23 mouse cellular contexts compared by ENCODE assay signal in the genomic region with DNA sequence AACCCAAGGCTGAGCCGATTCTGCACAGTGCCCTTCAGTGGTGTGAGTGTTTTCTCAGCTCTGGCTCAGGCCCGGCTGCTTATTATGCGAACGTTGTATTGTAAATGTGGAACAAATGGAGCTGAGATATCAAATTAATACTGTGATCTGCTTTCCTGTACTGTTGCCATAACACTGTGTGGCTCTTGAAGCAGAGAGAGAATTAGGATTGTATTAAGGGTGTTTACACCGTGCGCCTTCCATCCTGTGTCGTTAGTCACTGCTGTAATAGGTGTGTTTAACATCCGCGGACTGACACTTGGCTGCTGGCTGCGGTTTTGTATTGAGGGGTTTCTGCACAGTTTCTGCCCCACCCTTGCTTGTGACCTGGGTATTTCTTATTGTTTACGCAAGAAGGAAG.
DNase-seq lines count a peak whose midpoint lies in the region; ATAC-seq lines count a peak whose summit lies in the region.
"Had no signal": no experiment of that assay in that cellular context is flagged by ENCODE, and none has a peak within 500 bp of the region (broad histone marks: within the 10 kb centered on the region; RNA-seq: fewer than 3 reads in every experiment).

No protein-coding gene starts in this region.

- DNase-seq in forebrain, embryonic 14.5 days (ENCODE audit: low spot score), result no peak
- DNase-seq in intestine, embryonic 14.5 days (ENCODE audit: low spot score), result no peak
- DNase-seq in midbrain, embryonic 14.5 days, result no peak
- DNase-seq: adrenal gland, postnatal 25 days; cerebellum, adult 11-12 months; cerebellum, postnatal 25 days; embryo, embryonic 11 days; heart, postnatal 10 days; right cerebral cortex, adult 18-20 months; thymus, adult 18-20 months; thymus, postnatal 4 days had no signal

- no peaks in the 10 kb centered on the region for H3K36me3 ChIP-seq in forebrain, embryonic 14.5 days (ENCODE audit: control insufficient read depth, insufficient read depth, low read length)
- no peaks in the 10 kb centered on the region for H3K36me3 ChIP-seq in forebrain, embryonic 13.5 days (ENCODE audit: poor library complexity, severe bottlenecking)
- H3K36me3 ChIP-seq in intestine, embryonic 14.5 days (ENCODE audit: control insufficient read depth, insufficient read depth, low read length), result no peaks in the 10 kb centered on the region
- no peaks in the 10 kb centered on the region for H3K36me3 ChIP-seq in intestine, embryonic 16.5 days (ENCODE audit: control insufficient read depth, insufficient read depth, low read length)
- no peaks in the 10 kb centered on the region for H3K36me3 ChIP-seq in midbrain, embryonic 16.5 days (ENCODE audit: control insufficient read depth, insufficient read depth, low read length)
- H3K36me3 ChIP-seq in midbrain, embryonic 14.5 days (ENCODE audit: control insufficient read depth, insufficient read depth, low read length), result no peaks in the 10 kb centered on the region
- no peaks in the 10 kb centered on the region for H3K36me3 ChIP-seq in neural tube, embryonic 15.5 days
- H3K36me3 ChIP-seq: G1E; kidney, embryonic 15.5 days; limb, embryonic 12.5 days; liver, embryonic 12.5 days; lung, embryonic 15.5 days had no signal

- no peak overlapping the region for H3K9ac ChIP-seq in forebrain, embryonic 14.5 days (ENCODE audit: low read length)
- H3K9ac ChIP-seq in forebrain, embryonic 13.5 days, result no peak overlapping the region
- no peak overlapping the region for H3K9ac ChIP-seq in intestine, embryonic 14.5 days (ENCODE audit: low read length)
- H3K9ac ChIP-seq in intestine, embryonic 16.5 days (ENCODE audit: low read depth, low read length), result no peak overlapping the region
- H3K9ac ChIP-seq in midbrain, embryonic 16.5 days (ENCODE audit: low read depth, low read length), result no peak overlapping the region
- no peak overlapping the region for H3K9ac ChIP-seq in midbrain, embryonic 14.5 days (replicated peaks; ENCODE audit: low read length)
- no peak overlapping the region for H3K9ac ChIP-seq in neural tube, embryonic 15.5 days (replicated peaks)
- H3K9ac ChIP-seq: kidney, embryonic 15.5 days; limb, embryonic 12.5 days; liver, embryonic 12.5 days; lung, embryonic 15.5 days had no signal

- no peaks in the 10 kb centered on the region for H3K9me3 ChIP-seq in forebrain, embryonic 14.5 days (replicated peaks; ENCODE audit: control insufficient read depth, low read length)
- no peaks in the 10 kb centered on the region for H3K9me3 ChIP-seq in forebrain, embryonic 13.5 days (replicated peaks)
- no peaks in the 10 kb centered on the region for H3K9me3 ChIP-seq in intestine, embryonic 14.5 days (ENCODE audit: control insufficient read depth, low read length)
- no peaks in the 10 kb centered on the region for H3K9me3 ChIP-seq in intestine, embryonic 16.5 days (ENCODE audit: control insufficient read depth, low read length)
- H3K9me3 ChIP-seq in midbrain, embryonic 16.5 days (replicated peaks; ENCODE audit: control insufficient read depth, low read length, poor library complexity, severe bottlenecking), result no peaks in the 10 kb centered on the region
- no peaks in the 10 kb centered on the region for H3K9me3 ChIP-seq in midbrain, embryonic 14.5 days (ENCODE audit: control insufficient read depth, low read length)
- no peaks in the 10 kb centered on the region for H3K9me3 ChIP-seq in neural tube, embryonic 15.5 days (replicated peaks)
- H3K9me3 ChIP-seq: G1E; kidney, embryonic 15.5 days; limb, embryonic 12.5 days; liver, embryonic 12.5 days; lung, embryonic 15.5 days had no signal

- WGBS in forebrain, embryonic 14.5 days, result 74% methylated on average over 11 of the region's 11 CpGs
- 73% methylated on average over 11 of the region's 11 CpGs for WGBS in forebrain, embryonic 13.5 days
- 60% methylated on average over 11 of the region's 11 CpGs for WGBS in intestine, embryonic 14.5 days
- WGBS in intestine, embryonic 16.5 days, result 66% methylated on average over 11 of the region's 11 CpGs
- WGBS in midbrain, embryonic 16.5 days, result 74% methylated on average over 11 of the region's 11 CpGs
- 85% methylated on average over 11 of the region's 11 CpGs for WGBS in midbrain, embryonic 14.5 days
- 71% methylated on average over 11 of the region's 11 CpGs for WGBS in neural tube, embryonic 15.5 days

- H3K4me2 ChIP-seq in forebrain, embryonic 14.5 days (ENCODE audit: low read length), result no peak overlapping the region
- no peak overlapping the region for H3K4me2 ChIP-seq in forebrain, embryonic 13.5 days
- no peak overlapping the region for H3K4me2 ChIP-seq in intestine, embryonic 14.5 days (ENCODE audit: low read length)
- H3K4me2 ChIP-seq in intestine, embryonic 16.5 days (ENCODE audit: low read depth, low read length), result no peak overlapping the region
- no peak overlapping the region for H3K4me2 ChIP-seq in midbrain, embryonic 16.5 days (ENCODE audit: low read length)
- H3K4me2 ChIP-seq in midbrain, embryonic 14.5 days (ENCODE audit: low read length), result no peak overlapping the region
- no peak overlapping the region for H3K4me2 ChIP-seq in neural tube, embryonic 15.5 days
- H3K4me2 ChIP-seq: heart, embryonic 11.5 days; kidney, embryonic 15.5 days; limb, embryonic 12.5 days; liver, embryonic 12.5 days; lung, embryonic 15.5 days had no signal

- H3K4me1 ChIP-seq in forebrain, embryonic 14.5 days (ENCODE audit: control insufficient read depth, insufficient read depth, low read length), result no peaks in the 10 kb centered on the region
- no peaks in the 10 kb centered on the region; the same call in 1 of the 2 replicates for H3K4me1 ChIP-seq in forebrain, embryonic 13.5 days
- H3K4me1 ChIP-seq in intestine, embryonic 14.5 days (replicated peaks; ENCODE audit: control insufficient read depth, insufficient read depth, low read length), result no peaks in the 10 kb centered on the region; the same call in 1 of the 2 replicates
- no peaks in the 10 kb centered on the region for H3K4me1 ChIP-seq in intestine, embryonic 16.5 days (ENCODE audit: control insufficient read depth, insufficient read depth, low read length)
- H3K4me1 ChIP-seq in midbrain, embryonic 16.5 days (ENCODE audit: control insufficient read depth, insufficient read depth, low read length), result 0 out of 2 replicates have a peak, but pooled peaks cover 2% of the 10 kb centered on the region
- no peaks in the 10 kb centered on the region for H3K4me1 ChIP-seq in midbrain, embryonic 14.5 days (ENCODE audit: control insufficient read depth, insufficient read depth, low read length)
- no peaks in the 10 kb centered on the region for H3K4me1 ChIP-seq in neural tube, embryonic 15.5 days
- H3K4me1 ChIP-seq: kidney, embryonic 15.5 days; liver, embryonic 12.5 days; lung, embryonic 15.5 days had no signal

- H3K4me3 ChIP-seq in forebrain, embryonic 14.5 days (ENCODE audit: low read depth, low read length), result no peak overlapping the region
- no peak overlapping the region for H3K4me3 ChIP-seq in forebrain, embryonic 13.5 days
- no peak overlapping the region for H3K4me3 ChIP-seq in intestine, embryonic 14.5 days (ENCODE audit: low read depth, low read length)
- H3K4me3 ChIP-seq in intestine, embryonic 16.5 days (ENCODE audit: low read length), result no peak overlapping the region
- H3K4me3 ChIP-seq in midbrain, embryonic 16.5 days (ENCODE audit: low read depth, low read length), result no peak overlapping the region
- H3K4me3 ChIP-seq in midbrain, embryonic 14.5 days (replicated peaks; ENCODE audit: low read depth, low read length), result no peak overlapping the region
- H3K4me3 ChIP-seq in neural tube, embryonic 15.5 days (replicated peaks), result no peak overlapping the region
- H3K4me3 ChIP-seq: kidney, embryonic 15.5 days; limb, embryonic 12.5 days; liver, embryonic 12.5 days; lung, embryonic 15.5 days had no signal

- H3K27ac ChIP-seq in forebrain, embryonic 14.5 days (ENCODE audit: low read depth, low read length), result no peak overlapping the region
- no peak overlapping the region for H3K27ac ChIP-seq in forebrain, embryonic 13.5 days
- no peak overlapping the region for H3K27ac ChIP-seq in intestine, embryonic 14.5 days (ENCODE audit: low read depth)
- H3K27ac ChIP-seq in intestine, embryonic 16.5 days (ENCODE audit: low read length), result no peak overlapping the region
- no peak overlapping the region for H3K27ac ChIP-seq in midbrain, embryonic 16.5 days (ENCODE audit: low read length)
- no peak overlapping the region for H3K27ac ChIP-seq in midbrain, embryonic 14.5 days (replicated peaks; ENCODE audit: low read depth, low read length)
- no peak overlapping the region for H3K27ac ChIP-seq in neural tube, embryonic 15.5 days (replicated peaks)
- H3K27ac ChIP-seq: kidney, embryonic 15.5 days; limb, embryonic 12.5 days; liver, embryonic 12.5 days; lung, embryonic 15.5 days had no signal

- no peaks in the 10 kb centered on the region for H3K27me3 ChIP-seq in forebrain, embryonic 14.5 days (replicated peaks; ENCODE audit: control insufficient read depth, insufficient read depth, low read length)
- no peaks in the 10 kb centered on the region for H3K27me3 ChIP-seq in forebrain, embryonic 13.5 days
- H3K27me3 ChIP-seq in intestine, embryonic 14.5 days (replicated peaks; ENCODE audit: control insufficient read depth, insufficient read depth, low read length), result no peaks in the 10 kb centered on the region
- no peaks in the 10 kb centered on the region for H3K27me3 ChIP-seq in intestine, embryonic 16.5 days (replicated peaks; ENCODE audit: control insufficient read depth, insufficient read depth, low read length)
- no peaks in the 10 kb centered on the region for H3K27me3 ChIP-seq in midbrain, embryonic 16.5 days (ENCODE audit: control insufficient read depth, insufficient read depth, low read depth, low read length)
- no peaks in the 10 kb centered on the region for H3K27me3 ChIP-seq in midbrain, embryonic 14.5 days (ENCODE audit: control insufficient read depth, insufficient read depth, low read length)
- no peaks in the 10 kb centered on the region for H3K27me3 ChIP-seq in neural tube, embryonic 15.5 days (replicated peaks)
- H3K27me3 ChIP-seq: kidney, embryonic 15.5 days; limb, embryonic 12.5 days; liver, embryonic 12.5 days; lung, embryonic 15.5 days had no signal

- ATAC-seq in forebrain, embryonic 14.5 days, result peak; percentile 47
- ATAC-seq in forebrain, embryonic 13.5 days, result no peak; the same call in 1 of the 2 replicates
- 0 out of 2 replicates have a peak, but pooled peaks have one; percentile 40 for ATAC-seq in intestine, embryonic 14.5 days (replicated peaks; ENCODE audit: low FRiP score, low TSS enrichment, low read depth)
- ATAC-seq in intestine, embryonic 16.5 days, result no peak
- peak; percentile 20; the same call in 1 of the 2 replicates for ATAC-seq in midbrain, embryonic 16.5 days
- no peak for ATAC-seq in midbrain, embryonic 14.5 days (ENCODE audit: low FRiP score, low TSS enrichment)
- peak; percentile 36; the same call in 1 of the 2 replicates for ATAC-seq in neural tube, embryonic 15.5 days (ENCODE audit: low FRiP score)
- ATAC-seq in megakaryocyte-erythroid progenitor cell, adult 5-6 weeks (replicated peaks; ENCODE audit: low FRiP score, low TSS enrichment, poor library complexity, severe bottlenecking), result no peak
- ATAC-seq: inflammation-experienced regulatory T-cells, adult 6 months; liver, embryonic 12.5 days had no signal

Comparison
In these comparisons a context has a peak if more than half of its experiments do, and no peak if none do; other contexts are left out.
1. ATAC-seq: peak in forebrain, embryonic 14.5 days (single experiment), intestine, embryonic 14.5 days (single experiment), midbrain, embryonic 16.5 days (single experiment) and neural tube, embryonic 15.5 days (single experiment); none in forebrain, embryonic 13.5 days (single experiment), intestine, embryonic 16.5 days (single experiment), midbrain, embryonic 14.5 days (single experiment) and megakaryocyte-erythroid progenitor cell, adult 5-6 weeks (single experiment).